Mouse (Mus musculus) thymus, adult 2 months (tissue): Measurements from ENCODE around the gene Gm20390. TPM values are rescaled to one million over a fixed set of nuclear protein-coding genes. Genes with fewer than 3 reads are reported as not detected.

Source experiments
- DNase-seq: peaks from one replicate; pipeline ENCODE4 v3.0.0; 2021
- H3K27ac ChIP-seq: fragments of 200-500 bp; 2 replicates; pipeline ENCODE4 v1.5.1; 2012; ENCODE audit warnings: low read length, control low read depth; ENCODE audit not compliant: control insufficient read depth, insufficient read depth
- H3K27me3 ChIP-seq: fragments of 200-500 bp; 2 replicates; pipeline ENCODE4 v1.6.1; 2012; ENCODE audit warnings: mild to moderate bottlenecking, low read length, moderate library complexity, mixed read lengths; ENCODE audit not compliant: control insufficient read depth, insufficient read depth
- H3K36me3 ChIP-seq: fragments of 200-500 bp; 2 replicates; pipeline ENCODE4 v1.6.1; 2012; ENCODE audit warnings: mild to moderate bottlenecking, low read length, moderate library complexity; ENCODE audit not compliant: control insufficient read depth, insufficient read depth
- H3K4me1 ChIP-seq: fragments of 200-500 bp; replicated peaks from 2 replicates; pipeline ENCODE4 v1.6.1; 2012; ENCODE audit warnings: low read length; ENCODE audit not compliant: control insufficient read depth, insufficient read depth
- H3K4me3 ChIP-seq: fragments of 200-500 bp; 2 replicates; pipeline ENCODE4 v1.5.1; 2012; ENCODE audit warnings: mild to moderate bottlenecking, low read length, control low read depth, moderate library complexity; ENCODE audit not compliant: control insufficient read depth, insufficient read depth
- CTCF ChIP-seq: fragments of 200-500 bp; IDR thresholded peaks from 2 replicates; pipeline ENCODE4 v1.5.1; 2012; ENCODE audit warnings: mild to moderate bottlenecking, control low read depth, low read length, moderate library complexity, borderline replicate concordance; ENCODE audit not compliant: control insufficient read depth, poor library complexity, insufficient read depth; ENCODE audit errors: extremely low read depth
- POLR2A ChIP-seq: fragments of 200-500 bp; IDR thresholded peaks from 2 replicates; pipeline ENCODE4 v1.6.1; 2012; ENCODE audit warnings: mild to moderate bottlenecking, low read length, control low read depth, moderate library complexity; ENCODE audit not compliant: control insufficient read depth, poor library complexity, insufficient read depth; ENCODE audit errors: extremely low read depth
- WGBS: fragments of 180-500 bp; shearing (Covaris S2); methylation state at CpG from one replicate; pipeline ENCODE4 v1.1.7; 2018; 5-methylcytosine and 5-hydroxymethylcytosine counted together
- polyA plus RNA-seq: library from polyadenylated mRNA; depleted of rRNA; stranded (reverse); fragments of >200 nt; gene quantifications from 2 replicates; pipeline ENCODE4 v1.2.3, GENCODE M21; 2012

The Gm20390 gene
- polyA plus RNA-seq, 1 experiment: 8.1 TPM

DNA sequence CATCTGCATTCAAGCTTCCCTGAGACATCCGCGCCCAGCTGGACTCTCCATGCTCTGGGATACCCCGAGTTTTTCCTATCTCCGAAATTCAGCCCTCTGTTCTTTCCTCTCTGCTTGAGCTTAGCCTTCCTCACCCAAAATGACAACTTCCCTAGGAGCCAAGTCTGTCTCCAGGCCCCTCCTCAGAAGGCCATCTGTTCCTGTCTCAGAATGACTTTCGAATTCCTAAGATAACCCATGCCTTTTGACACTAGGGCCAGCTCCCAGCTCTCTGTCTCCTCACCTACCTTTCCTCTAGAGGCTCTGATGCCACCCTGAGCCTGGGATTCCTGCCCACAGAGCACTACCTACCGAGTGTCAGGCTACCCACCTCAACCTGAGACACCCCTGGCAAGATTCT lies 11.9 kb downstream of the Gm20390 start, which contains the start of gene Nme2:
Gene Nme2, minus strand, starts transcription at position 101 of the 400 bp plus-strand sequence.
- H3K36me3 ChIP-seq: peaks cover 14% of the 10 kb centered on the region; the same call in 1 of the 2 replicates
- 2% methylated on average over 6 of the region's 6 CpGs for WGBS
- peak within 1 kb of the TSS; percentile 73 for H3K4me3 ChIP-seq
- no peak for DNase-seq
- peak within 1 kb of the TSS; percentile 44; the same call in 1 of the 2 replicates for H3K27ac ChIP-seq
- peaks cover 12% of the 10 kb centered on the region for H3K4me1 ChIP-seq
- no peaks in the 10 kb centered on the region for H3K27me3 ChIP-seq
- TF ChIP-seq POLR2A (no peak), CTCF (no peak)

DNA sequence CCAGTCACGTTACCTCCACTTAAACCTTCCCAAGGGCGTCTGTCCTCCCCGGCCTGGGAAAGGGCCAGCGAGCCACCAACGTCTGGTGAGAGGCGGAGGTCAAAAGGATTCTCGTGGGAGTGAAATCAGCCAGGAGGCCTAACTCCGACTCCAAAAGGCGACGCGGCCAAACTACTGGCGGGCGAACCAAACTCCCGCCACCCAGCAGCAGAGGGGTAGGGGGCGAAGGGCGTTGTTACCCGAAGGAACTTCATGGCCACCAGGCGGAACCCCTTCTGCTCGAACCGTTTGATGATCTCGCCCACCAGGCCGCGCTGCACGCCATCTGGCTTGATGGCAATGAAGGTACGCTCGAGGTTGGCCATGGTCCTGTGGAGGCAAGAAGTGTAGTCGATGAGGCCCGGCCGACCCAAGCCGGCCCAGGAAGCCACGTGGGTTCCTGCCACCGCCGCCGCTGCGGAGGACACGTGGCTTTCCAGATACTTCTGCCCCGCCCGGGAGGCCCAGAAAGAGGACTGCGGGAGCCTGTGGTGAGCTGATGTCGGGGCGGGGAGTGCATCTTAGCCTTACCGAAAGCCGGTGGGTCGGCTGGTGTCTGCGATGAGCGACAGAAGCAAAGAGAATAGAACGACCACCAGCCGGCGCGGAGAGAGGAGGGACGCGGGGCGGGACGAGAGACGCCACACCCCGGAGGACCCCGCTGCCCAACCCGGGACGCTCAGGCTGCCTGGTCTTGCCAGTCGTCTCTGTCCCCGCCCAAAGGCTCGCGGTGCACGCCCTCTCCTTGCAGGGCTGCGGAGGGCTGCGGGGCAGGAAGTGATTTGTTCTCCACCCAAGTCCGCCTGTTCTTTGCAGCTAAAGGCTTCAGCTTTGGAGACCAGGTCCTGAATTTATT lies 12.6 kb downstream of the Gm20390 start:
- H3K27me3 ChIP-seq: no peaks in the 10 kb centered on the region
- peaks cover 14% of the 10 kb centered on the region; the same call in 1 of the 2 replicates for H3K36me3 ChIP-seq
- peak overlapping the region; percentile 44; the same call in 1 of the 2 replicates for H3K27ac ChIP-seq
- WGBS: under 1% methylated on average over 67 of the region's 67 CpGs
- peaks cover 12% of the 10 kb centered on the region for H3K4me1 ChIP-seq
- peak; percentile 95 for DNase-seq
- H3K4me3 ChIP-seq: peak overlapping the region; percentile 73
- TF ChIP-seq CTCF (peak; percentile 41; the same call in 1 of the 2 replicates), POLR2A (0 out of 2 replicates have a peak, but pooled peaks have one; percentile 30)

DNA sequence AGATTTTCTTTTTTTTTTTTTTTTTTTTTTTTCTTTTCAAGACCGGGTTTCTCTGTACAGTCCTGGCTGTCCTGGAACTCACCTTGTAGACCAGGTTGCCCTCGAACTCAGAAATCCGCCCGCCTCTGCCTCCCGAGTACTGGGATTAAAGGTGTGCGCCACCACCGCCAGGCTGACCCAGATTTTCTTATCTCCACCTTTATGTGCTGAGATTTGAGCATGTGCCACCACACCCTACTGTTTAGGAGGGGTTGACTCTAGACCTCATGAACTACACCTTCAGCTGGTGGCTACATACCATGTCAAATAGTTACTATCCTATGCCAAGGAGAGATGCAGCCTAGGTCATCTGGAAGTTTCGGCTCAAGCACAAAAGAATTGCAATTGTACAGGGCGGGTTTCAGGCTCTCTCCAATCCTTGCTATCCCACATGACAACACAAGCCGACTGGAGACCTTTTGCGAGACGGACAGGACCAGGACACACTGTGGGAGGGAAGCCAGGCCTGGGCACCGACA lies 13.3 kb downstream of the Gm20390 start:
- no peak for DNase-seq
- WGBS: 49% methylated on average over 13 of the region's 13 CpGs

DNA sequence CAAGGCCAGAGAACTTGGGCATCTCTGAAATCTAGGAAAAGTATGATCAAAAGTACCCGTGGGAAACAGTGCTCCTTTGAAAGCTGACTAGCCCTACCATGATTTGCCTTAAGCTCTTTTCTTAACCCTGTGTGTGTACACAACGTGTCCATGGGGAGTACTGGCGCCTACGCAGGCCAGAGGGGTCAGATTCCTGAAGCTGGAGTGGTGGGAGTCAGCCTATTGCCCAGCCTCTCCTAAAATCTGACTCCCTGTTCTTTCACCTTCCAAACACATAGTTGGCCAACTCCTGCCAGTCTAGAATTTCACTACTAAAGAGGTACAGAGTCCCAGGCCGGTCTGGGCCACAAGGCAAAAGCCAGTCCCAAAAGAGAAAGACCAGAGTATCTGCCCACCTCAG lies 15.7 kb downstream of the Gm20390 start:
- Histone ChIP-seq H3K4me3 (no peak overlapping the region), H3K4me1 (peaks cover 12% of the 10 kb centered on the region), H3K27me3 (no peaks in the 10 kb centered on the region), H3K36me3 (no peaks in the 10 kb centered on the region), H3K27ac (no peak overlapping the region)
- DNase-seq: no peak
- TF ChIP-seq CTCF (no peak), POLR2A (no peak)
- WGBS: 91% methylated on average over 5 of the region's 5 CpGs

More for the DNA sequence above, 13.3 kb downstream of the Gm20390 start:
- Histone ChIP-seq H3K27me3 (no peaks in the 10 kb centered on the region), H3K27ac (no peak overlapping the region), H3K36me3 (peaks cover 14% of the 10 kb centered on the region; the same call in 1 of the 2 replicates), H3K4me1 (peaks cover 12% of the 10 kb centered on the region), H3K4me3 (peak overlapping the region; percentile 73)
- TF ChIP-seq POLR2A (no peak), CTCF (no peak)

DNA sequence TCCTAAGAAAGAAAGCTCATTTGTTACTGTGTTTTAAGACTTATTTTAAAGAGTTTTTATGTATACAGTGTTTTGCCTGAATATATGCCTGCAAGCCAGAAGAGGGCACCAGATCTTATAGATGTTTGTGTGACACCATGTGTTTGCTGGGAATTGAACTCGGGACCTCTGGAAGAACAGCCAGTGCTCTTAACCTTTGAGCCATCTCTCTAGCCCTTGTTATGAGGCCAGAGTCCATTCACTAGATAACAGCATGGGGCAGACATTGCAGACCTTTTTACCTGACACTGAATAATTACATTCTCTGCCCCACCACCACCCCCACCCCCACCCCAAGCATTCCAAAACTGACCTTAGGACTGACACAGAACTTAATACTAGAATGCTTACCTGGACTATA lies 18.0 kb downstream of the Gm20390 start:
- DNase-seq: no peak
- 97% methylated on average over 1 of the region's 1 CpGs for WGBS
- Histone ChIP-seq H3K27me3 (no peaks in the 10 kb centered on the region), H3K4me1 (peaks cover 2% of the 10 kb centered on the region), H3K36me3 (peaks cover 3% of the 10 kb centered on the region; the same call in 1 of the 2 replicates), H3K4me3 (no peak overlapping the region), H3K27ac (no peak overlapping the region)
- no peak for TF ChIP-seq POLR2A
- TF ChIP-seq CTCF: no peak

DNA sequence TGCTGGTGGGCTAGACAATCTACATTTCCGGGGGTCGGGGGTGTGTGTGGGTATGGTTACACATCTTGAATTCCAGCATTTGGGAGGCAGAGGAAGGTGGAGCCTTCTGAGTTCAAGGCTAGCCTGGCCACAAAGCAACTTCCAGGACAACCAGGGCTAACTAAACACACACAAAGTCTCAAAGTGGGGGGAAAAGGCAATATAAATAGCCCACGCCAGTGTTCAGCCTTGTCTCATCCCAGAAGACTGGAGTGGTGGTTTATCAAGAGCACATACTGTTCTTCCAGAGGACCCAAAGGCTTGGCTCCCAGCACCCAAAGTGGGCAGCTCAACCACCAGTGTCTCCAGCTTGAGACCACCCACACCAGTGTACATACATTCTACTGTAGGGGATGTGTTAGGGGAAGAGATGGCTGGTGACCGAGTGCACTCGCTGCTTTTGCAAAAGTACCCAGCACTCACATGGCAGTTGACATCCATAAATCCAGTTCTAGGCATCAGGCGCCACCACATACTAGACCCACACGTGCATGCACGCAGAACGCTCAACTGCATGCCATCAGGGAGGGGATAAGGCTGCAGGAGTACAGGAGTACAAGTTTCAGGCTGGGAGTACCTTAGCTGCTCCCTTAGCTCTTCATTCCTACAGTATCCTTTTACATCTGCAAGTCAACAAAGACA lies 19.1 kb downstream of the Gm20390 start:
- no peaks in the 10 kb centered on the region for H3K27me3 ChIP-seq
- WGBS: 95% methylated on average over 9 of the region's 9 CpGs
- H3K4me1 ChIP-seq: no peaks in the 10 kb centered on the region
- no peak for DNase-seq
- H3K4me3 ChIP-seq: no peak overlapping the region
- TF ChIP-seq CTCF (no peak), POLR2A (no peak)
- H3K27ac ChIP-seq: no peak overlapping the region
- peaks cover 3% of the 10 kb centered on the region; the same call in 1 of the 2 replicates for H3K36me3 ChIP-seq
